Mouse (Mus musculus): Measurements from ENCODE around the gene Tpx2.

The Tpx2 gene

DNA sequence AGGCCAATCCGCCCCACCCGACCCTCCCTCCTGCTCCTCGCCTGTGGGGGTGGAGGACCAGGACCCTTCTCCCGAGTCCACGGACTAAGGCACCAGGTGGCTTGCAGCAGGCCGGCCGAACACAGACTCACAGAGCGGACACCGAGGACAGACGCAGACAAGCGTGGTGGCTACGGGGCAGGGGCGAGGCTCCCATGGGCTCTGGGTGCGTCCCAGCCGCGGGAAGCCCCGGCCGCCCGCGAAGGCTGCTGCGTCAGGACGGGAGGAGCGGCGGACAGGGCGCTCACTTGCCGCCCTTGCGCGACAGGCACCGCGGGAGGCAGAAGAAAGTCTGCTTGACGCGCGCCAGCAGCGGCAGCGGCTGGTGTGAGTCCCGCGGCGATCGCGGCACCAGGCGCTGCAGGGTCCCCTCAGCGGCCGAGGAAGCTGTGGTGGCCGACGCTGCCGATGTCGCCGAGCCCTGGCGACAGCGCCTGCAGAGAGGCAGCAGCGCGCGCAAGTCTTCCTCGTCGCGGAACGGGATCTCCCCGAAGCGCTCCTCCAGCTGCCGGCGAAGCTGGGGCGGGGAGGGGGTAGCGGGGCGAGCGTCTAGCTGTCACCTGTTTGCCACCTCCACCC lies 95.2 kb downstream of the Tpx2 start:
- no peak for DNase-seq (ENCODE audit: extremely low spot score, low read depth, low spot score)

DNA sequence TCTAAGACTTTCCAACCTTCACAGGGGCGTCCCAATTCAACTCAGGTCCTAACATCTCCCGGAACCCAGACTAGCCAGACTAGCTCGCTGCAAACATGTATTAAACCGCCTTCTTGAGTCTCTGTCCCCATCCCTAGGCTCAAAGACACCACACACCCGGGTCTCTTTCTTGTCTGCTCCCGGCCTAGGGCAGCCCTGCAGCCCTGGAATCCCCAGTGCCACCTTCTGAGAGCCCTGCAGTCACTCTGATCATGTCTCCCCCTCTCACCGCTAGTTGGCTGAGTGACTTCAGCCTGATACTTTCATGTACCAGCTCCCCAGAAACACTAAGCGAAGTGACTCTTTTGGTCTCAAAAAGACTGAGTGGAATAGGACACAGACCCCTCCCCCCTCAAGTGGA lies 95.8 kb downstream of the Tpx2 start:
- no peak for DNase-seq (ENCODE audit: extremely low spot score, low read depth, low spot score)

DNA sequence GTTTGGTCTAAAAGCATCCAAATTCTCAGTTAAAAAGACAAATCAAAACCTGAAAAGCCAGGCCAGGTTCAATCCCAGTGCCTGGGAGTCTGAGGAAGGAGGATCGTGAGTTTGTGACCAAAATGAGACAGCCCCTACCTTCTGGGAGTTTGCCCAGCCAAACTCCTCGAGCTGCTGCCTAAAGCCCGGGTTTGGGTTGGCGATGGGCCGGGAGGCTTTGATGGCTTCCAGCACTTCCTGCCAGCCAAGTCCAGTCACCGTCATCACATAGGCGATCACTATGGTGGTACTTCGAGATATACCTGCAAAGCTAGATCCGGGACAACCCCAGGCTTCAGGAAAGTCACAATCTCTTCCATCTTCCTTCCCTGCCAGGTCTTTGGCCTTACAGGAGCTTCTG lies 96.2 kb downstream of the Tpx2 start:
- DNase-seq (ENCODE audit: extremely low spot score, low read depth, low spot score): no peak

All from hindlimb bud, embryonic 11.5 days (tissue).